ENCODE assay signal across 1 mouse cellular context in the genomic region with DNA sequence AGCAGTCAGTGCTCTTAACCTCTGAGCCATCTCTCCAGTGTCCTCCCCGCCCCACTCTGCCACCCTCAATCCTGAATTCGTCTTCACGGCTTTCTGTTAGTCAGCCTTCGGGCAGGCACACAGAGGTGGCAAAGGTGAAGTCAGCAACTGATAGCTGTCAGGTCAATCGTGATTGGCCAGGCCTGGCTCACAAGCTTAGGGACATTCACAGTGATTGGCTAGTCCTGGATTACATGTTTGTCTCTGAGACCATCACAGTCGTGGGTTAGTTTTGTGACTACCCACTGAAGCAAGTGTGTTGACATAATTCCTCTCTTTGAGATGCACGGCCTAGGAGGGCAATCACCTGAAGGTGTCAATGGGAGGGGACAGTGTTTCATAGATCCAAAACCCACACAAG.
TF ChIP-seq lines count a peak whose summit lies in the region.

No protein-coding gene starts in this region.

TF ChIP-seq in MEL, 35 proteins besides CTCF, POLR2A, EP300 and RAD21 (continued from another document):
- TF ChIP-seq ZKSCAN1 (IDR thresholded peaks at IDR 0.05; ENCODE audit: low read depth, low read length), result no peak
